Mouse (Mus musculus): Measurements from ENCODE around the gene Rabggtb. TPM values are rescaled to one million over a fixed set of nuclear protein-coding genes. Genes with fewer than 3 reads are reported as not detected.

Gene Rabggtb
- polyA plus RNA-seq (2017; shearing (Covaris generic)): 10 to 100 TPM; 37.5 to 45.8 TPM

- ATAC-seq: peak; percentile 93
Measured at GRCm38 (mm10) chr3:153912546-153913509, at the start of gene Rabggtb. Rabggtb (minus strand) TSS chr3:153913009.

DNA sequence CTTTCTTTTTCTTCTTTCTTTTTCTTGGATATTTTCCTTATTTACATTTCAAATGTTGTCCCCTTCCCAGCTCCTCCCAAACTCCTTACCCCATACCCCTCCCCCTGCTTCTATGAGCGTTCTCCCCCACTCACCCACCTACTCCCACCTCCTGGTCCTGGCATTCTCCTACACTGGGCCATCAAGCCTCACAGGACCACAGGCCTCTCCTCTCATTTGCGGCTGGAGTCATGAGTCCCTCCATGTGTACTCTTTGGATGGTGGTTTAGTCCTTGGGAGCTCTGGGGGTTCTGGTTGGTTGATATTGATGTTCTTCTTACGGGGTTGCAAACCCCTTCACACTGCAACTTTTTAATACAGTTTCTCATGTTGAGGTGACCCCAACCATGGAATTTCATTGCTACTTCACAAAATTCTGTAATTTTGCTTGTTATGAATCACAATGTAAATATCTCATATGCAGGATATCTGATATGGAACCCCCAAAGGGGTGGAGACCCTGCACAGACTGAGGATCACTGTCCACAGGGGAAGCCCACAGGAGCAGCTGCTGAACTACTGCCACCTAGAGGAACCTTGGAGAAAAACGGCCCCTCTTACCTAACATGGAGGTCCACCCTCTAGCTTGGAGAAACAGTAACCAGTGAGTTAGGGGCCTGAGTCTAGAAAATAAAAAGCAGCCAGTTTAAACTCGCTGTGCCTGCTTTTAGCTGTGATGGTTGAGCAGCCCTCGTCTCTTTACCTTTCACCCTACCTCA lies 49.0 kb upstream of the Rabggtb start:
- no peak for ATAC-seq

GRCm38 (mm10) chr3:153960884-153961283 lies 48.1 kb upstream of the Rabggtb start:
- no peak for ATAC-seq

- no peak for ATAC-seq
Measured at GRCm38 (mm10) chr3:153959731-153960207, 47.0 kb upstream of the Rabggtb start.

- peak; percentile 30 for ATAC-seq
Measured at GRCm38 (mm10) chr3:153959035-153959730, 46.4 kb upstream of the Rabggtb start.

DNA sequence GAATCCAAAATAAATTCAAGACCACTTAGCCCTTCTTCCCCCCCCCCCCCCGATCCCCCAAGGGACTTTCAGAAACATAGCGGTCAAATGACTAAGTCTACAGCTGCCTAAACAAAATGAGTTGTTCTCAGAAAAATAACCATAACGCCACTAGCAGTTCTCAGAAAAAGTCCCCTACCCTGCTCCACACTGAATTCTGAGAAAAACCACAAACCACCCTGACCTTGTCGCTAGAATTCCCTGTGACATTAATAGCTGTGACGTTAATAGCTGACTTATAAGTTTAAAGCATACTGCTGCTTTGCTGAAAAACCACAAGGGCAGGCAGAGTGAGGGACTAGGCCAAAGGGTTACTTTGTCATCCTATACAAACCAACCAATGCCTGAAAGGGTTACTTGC lies 45.1 kb upstream of the Rabggtb start:
- ATAC-seq: no peak

DNA sequence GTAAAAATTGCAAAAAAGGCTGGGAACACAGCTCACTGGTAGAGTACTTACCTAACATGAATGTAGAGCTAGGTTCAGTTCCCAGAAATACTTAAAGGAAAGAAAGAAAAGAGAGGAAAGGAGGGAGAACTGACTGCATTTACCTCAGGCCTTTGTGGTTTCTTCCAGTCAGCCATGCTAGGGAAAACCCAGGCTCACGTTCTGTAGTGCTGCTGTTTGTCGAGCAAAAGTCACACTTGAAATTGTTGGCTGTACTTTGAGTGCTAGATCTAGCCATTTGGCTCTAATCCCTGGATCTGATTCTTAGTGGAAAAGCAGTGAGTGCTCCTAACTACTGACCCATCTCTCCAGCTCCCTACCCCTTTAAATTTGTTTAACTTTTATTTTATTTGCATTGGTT lies 35.4 kb upstream of the Rabggtb start:
- no peak for ATAC-seq

DNA sequence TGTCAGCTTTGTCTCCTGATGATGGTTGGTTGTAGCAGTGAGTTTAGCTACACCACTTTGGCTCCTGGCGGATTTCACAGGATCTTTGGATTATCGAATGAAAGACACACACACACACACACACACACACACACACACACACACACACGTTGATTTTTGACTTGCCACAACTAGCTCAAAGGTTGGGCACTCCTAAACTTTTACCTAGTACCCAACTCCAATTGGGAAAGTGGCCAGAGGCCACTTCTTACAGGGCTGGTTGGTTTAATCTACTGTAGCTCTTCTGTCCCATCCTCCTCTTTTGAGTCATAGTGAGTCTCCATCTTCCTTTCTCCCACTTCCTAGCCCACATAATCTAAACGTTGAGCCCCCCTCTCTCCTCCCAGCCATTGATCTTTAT lies 34.5 kb upstream of the Rabggtb start:
- no peak for ATAC-seq

GRCm38 (mm10) chr3:153944335-153944990 lies 31.7 kb upstream of the Rabggtb start, which contains the start of gene Acadm:
Acadm (minus strand) TSS chr3:153944632.
- peak; percentile 86 for ATAC-seq

GRCm38 (mm10) chr3:153943901-153944334 lies 31.1 kb upstream of the Rabggtb start:
- peak; percentile 33 for ATAC-seq

DNA sequence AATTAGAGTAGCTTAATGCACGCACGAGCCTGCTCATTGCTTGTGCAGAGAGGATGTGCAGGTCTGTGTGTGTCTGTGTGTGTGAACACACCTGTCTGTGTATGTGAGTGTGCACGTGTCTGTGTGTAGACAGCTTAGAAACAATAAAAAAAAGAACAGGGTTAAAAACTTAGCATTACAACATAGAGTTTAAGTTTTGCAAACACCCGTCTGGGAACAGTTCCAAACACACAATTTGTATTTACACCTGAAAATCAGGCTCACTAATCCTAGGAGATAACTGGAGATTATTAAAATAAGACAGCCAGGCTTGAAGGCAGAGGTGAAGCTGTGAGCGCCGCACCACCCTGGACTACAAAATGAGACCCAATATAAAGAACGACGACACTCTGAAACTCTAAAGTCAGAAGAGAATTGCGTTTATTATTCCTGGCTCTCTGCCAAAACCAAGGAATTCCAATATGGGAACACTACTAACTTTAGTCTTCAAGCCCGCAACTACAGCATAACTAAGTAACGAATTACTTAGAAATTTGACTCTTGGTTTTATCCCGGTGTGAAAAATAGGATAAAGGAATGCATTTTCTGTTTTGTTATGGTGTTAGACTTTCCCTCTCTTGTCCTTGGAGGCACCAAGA lies 30.3 kb upstream of the Rabggtb start:
- no peak for ATAC-seq

DNA sequence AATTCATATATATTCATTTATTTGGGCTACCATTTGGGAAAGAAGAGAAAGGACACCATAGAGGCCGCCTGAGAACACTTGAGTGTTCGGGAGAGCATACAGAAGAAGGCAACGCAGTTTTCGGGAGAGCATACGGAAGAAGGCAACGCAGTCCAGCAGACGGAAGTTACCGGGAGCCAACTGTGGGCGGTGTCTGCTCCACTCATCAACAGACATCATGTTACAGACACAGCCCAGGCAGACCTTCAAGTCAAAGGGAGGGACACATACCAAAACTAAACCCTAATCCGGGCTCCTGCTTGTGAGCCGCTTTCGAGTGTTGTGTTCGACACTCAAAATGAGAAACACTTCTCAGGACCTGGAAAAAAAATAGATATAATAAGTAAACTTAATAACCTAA lies 28.8 kb upstream of the Rabggtb start:
- ATAC-seq: no peak

DNA sequence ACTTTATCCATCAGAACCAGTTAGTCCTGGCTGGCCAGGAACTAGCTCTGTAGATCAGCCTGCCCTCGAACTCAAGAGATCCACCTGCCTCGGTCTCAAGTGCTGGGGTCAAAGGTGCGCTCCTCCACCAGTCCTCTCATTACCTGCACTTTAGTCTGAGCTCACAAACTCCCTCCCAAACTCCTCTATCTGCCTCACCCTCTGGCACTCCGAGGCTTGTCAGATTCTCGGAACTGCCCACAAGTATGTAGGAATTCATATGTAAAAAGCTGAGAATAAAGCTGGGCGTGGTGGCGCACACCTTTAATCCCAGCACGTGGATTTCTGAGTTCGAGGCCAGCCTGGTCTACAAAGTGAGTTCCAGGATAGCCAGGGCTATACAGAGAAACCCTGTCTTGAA lies 27.7 kb upstream of the Rabggtb start:
- no peak for ATAC-seq

DNA sequence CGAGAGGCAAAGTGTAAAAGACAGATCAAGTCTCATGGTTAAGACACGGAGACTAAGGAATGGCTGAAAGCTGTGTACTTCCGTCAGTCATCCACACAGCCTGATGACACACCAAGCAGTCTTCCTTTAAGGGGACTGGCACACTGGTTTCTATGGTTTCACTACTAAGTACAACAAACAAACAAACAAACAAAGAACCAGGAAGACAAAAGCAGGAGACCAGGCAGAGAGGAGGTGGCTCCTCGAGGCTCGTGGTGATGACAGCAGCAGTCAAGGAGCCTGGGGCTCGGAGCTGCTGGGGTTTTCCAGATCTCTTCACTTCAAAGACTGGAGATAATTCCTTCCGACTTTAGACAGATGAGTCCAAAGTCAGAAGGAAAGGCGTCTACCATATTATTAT lies 27.2 kb upstream of the Rabggtb start:
- ATAC-seq: no peak

- ATAC-seq: no peak
Measured at GRCm38 (mm10) chr3:153937116-153937810, 24.5 kb upstream of the Rabggtb start.

GRCm38 (mm10) chr3:153935878-153936277 lies 23.1 kb upstream of the Rabggtb start:
- ATAC-seq: no peak

DNA sequence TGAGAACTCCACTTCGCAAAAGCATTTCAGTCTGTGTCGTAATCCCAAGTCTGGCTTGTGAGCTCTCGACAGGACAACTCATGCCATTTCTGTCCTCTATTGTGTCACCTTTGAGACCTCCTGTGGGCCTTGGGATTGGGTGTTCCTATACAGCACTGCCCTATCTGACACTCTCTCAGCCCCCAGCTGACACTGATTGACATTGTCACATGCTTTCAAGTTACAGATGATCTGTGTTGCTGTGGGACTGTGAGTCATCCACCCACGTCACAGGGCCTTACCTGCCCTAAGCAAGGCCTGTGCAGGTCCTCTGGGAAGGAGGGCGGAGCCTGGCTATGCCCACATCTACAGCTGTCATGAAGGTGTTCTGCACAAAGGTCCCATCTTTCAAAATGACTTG lies 19.7 kb upstream of the Rabggtb start:
- no peak for ATAC-seq

- ATAC-seq: peak; percentile 77
Measured at GRCm38 (mm10) chr3:153929526-153929925, 16.7 kb upstream of the Rabggtb start.

GRCm38 (mm10) chr3:153926333-153926732 lies 13.5 kb upstream of the Rabggtb start:
- ATAC-seq: no peak

DNA sequence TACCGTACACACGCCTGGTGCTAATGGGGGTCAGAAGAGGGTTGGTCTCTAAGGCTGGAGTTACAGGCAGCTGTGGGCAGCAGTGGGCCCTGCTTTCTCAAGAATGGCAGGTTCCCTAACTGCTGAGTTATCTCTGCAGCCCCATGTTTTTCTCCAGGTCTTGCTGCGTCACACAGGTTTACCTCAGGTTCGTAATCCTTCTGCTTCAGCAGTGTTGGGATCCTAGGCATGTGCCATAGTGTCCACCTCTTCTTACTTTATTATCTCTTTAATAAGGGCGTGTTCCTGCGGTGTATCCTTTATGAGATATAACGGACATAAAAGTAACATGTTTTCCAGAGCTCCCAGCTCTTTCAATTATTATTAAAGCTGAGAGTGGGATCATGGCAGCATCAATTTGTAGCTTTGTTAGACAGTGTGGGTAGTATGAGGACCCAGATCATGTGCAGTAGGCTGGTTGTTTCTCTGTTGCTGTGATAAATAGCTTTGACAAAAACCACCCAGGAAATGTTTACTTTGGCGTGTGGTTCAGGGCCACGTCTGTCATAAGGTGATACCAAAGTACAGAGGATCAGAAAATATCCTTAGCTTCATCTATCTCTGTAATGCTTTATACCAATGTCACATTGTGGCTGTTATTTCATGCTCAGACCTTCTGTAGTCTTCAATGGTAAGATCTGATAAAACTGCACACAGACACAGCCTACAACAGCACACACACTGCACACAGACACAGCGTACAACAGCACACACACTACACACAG lies 8.5 kb upstream of the Rabggtb start:
- no peak for ATAC-seq

Measured in activated CD4-positive, CD25-positive, alpha-beta regulatory T cell, adult 4 months (primary cell).